Mouse (Mus musculus) hindbrain, embryonic 13.5 days (tissue): ENCODE measurements at regions not wholly inside any gene's neighbourhood (a gene's known extent, or its start where the extent isn't known, plus 50 kb on each side); places are given as distances from the start of the nearest gene placed in this dataset.

Source experiments
- ATAC-seq: fragments of 200-750 bp; cut with Nextera tagmentation; 2 replicates; pipeline ENCODE4 v1.8.0; 2017; ENCODE audit warnings: moderate TSS enrichment; ENCODE audit not compliant: low FRiP score
- H3K27ac ChIP-seq: fragments of 300-500 bp; sonication (generic); 2 replicates; pipeline ENCODE4 v1.5.1; 2015; ENCODE audit warnings: inconsistent platforms, mild to moderate bottlenecking, moderate library complexity
- H3K27me3 ChIP-seq: fragments of 300-500 bp; sonication (generic); 2 replicates; pipeline ENCODE4 v1.6.1; 2015; ENCODE audit warnings: mild to moderate bottlenecking, inconsistent platforms
- H3K36me3 ChIP-seq: fragments of 300-500 bp; sonication (generic); 2 replicates; pipeline ENCODE4 v1.6.1; 2015; ENCODE audit warnings: mild to moderate bottlenecking, inconsistent platforms
- H3K4me1 ChIP-seq: fragments of 300-500 bp; sonication (generic); replicated peaks from 2 replicates; pipeline ENCODE4 v1.6.1; 2015; ENCODE audit warnings: inconsistent platforms
- H3K4me2 ChIP-seq: fragments of 300-500 bp; sonication (generic); 2 replicates; pipeline ENCODE4 v1.6.1; 2015; ENCODE audit warnings: inconsistent platforms, mild to moderate bottlenecking, moderate library complexity
- H3K4me3 ChIP-seq: fragments of 300-500 bp; sonication (generic); 2 replicates; pipeline ENCODE4 v1.5.1; 2015; ENCODE audit warnings: mild to moderate bottlenecking, inconsistent platforms
- H3K9ac ChIP-seq: fragments of 300-500 bp; sonication (generic); 2 replicates; pipeline ENCODE4 v1.6.1; 2015; ENCODE audit warnings: mild to moderate bottlenecking, inconsistent platforms
- H3K9me3 ChIP-seq: fragments of 300-500 bp; sonication (generic); 2 replicates; pipeline ENCODE4 v1.6.1; 2016; ENCODE audit warnings: inconsistent platforms
- WGBS: fragments of 180-500 bp; shearing (Covaris S2); methylation state at CpG from one replicate; pipeline ENCODE4 v1.1.7; 2015; 5-methylcytosine and 5-hydroxymethylcytosine counted together

DNA sequence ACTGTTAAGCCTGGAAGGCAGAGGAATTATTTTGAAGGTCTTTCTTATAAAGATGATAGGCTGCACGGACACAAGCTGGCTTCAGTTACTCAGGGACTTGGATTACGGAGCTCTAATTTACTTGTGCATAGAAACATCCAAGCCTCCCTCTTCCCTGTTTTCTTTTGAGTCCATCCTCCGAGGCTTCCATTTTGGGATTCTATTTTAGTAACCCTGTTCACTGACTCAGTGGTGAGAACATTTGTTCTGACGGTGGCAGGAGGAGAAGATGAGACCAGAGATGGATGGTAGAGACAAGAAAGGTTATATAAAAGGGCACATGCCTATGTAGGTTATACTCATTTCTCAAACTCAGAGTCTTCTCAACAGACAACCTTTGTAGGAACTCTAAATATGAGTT lies 445.4 kb downstream of the Adam3 start:
- H3K9me3 ChIP-seq: no peaks in the 10 kb centered on the region
- no peak for ATAC-seq
- H3K4me1 ChIP-seq: no peaks in the 10 kb centered on the region
- no peak overlapping the region for H3K27ac ChIP-seq
- H3K4me3 ChIP-seq: no peak overlapping the region
- no peaks in the 10 kb centered on the region for H3K36me3 ChIP-seq
- H3K4me2 ChIP-seq: no peak overlapping the region
- H3K27me3 ChIP-seq: no peaks in the 10 kb centered on the region
- H3K9ac ChIP-seq: no peak overlapping the region
- 93% methylated on average over 4 of the region's 4 CpGs for WGBS

GRCm38 (mm10) chr8:24278391-24278790 lies 447.3 kb downstream of the Adam3 start:
- no peak overlapping the region for H3K27ac ChIP-seq
- no peaks in the 10 kb centered on the region for H3K36me3 ChIP-seq
- ATAC-seq: no peak
- 86% methylated on average over 8 of the region's 8 CpGs for WGBS
- no peaks in the 10 kb centered on the region for H3K27me3 ChIP-seq
- no peaks in the 10 kb centered on the region for H3K4me1 ChIP-seq
- H3K4me2 ChIP-seq: no peak overlapping the region
- no peak overlapping the region for H3K4me3 ChIP-seq
- H3K9me3 ChIP-seq: no peaks in the 10 kb centered on the region
- H3K9ac ChIP-seq: no peak overlapping the region

DNA sequence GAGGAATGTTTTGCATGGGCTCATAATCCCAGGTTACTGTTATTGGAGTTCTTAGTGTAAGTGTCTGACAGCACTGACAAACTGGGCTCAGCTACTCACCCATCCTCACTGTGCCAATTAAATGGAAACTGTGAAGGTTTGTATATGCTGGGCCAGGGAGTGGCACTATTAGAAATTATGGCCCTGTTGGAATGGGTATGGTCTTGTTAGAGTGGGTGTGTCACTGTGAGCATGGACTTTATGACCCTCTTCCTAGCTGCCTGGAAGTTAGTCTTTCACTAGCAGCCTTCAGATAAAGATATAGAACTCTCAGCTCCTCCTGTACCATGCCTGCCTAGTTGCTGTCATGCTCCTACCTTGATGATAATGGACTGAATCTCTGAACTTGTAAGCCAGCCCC lies 464.3 kb downstream of the Adam3 start:
- Histone ChIP-seq H3K9ac (no peak overlapping the region), H3K4me2 (no peak overlapping the region), H3K9me3 (no peaks in the 10 kb centered on the region), H3K27me3 (no peaks in the 10 kb centered on the region), H3K27ac (no peak overlapping the region), H3K36me3 (no peaks in the 10 kb centered on the region), H3K4me3 (no peak overlapping the region), H3K4me1 (no peaks in the 10 kb centered on the region)
- ATAC-seq: no peak

GRCm38 (mm10) chr8:24258622-24259021 lies 467.0 kb downstream of the Adam3 start:
- Histone ChIP-seq H3K4me3 (no peak overlapping the region), H3K9ac (no peak overlapping the region), H3K27ac (no peak overlapping the region), H3K9me3 (no peaks in the 10 kb centered on the region), H3K4me2 (no peak overlapping the region), H3K27me3 (no peaks in the 10 kb centered on the region), H3K4me1 (no peaks in the 10 kb centered on the region), H3K36me3 (no peaks in the 10 kb centered on the region)
- no peak for ATAC-seq
- 88% methylated on average over 3 of the region's 3 CpGs for WGBS

GRCm38 (mm10) chr8:24242211-24242610 lies 483.4 kb downstream of the Adam3 start:
- no peak for ATAC-seq
- Histone ChIP-seq H3K36me3 (no peaks in the 10 kb centered on the region), H3K9ac (no peak overlapping the region), H3K4me3 (no peak overlapping the region), H3K4me2 (no peak overlapping the region), H3K9me3 (peaks cover 4% of the 10 kb centered on the region; the same call in 1 of the 2 replicates), H3K27me3 (no peaks in the 10 kb centered on the region), H3K4me1 (no peaks in the 10 kb centered on the region), H3K27ac (no peak overlapping the region)
- WGBS: 70% methylated on average over 6 of the region's 6 CpGs

- Histone ChIP-seq H3K4me3 (no peak overlapping the region), H3K9ac (no peak overlapping the region), H3K4me1 (no peaks in the 10 kb centered on the region), H3K9me3 (peaks cover 4% of the 10 kb centered on the region; the same call in 1 of the 2 replicates), H3K36me3 (no peaks in the 10 kb centered on the region), H3K27me3 (no peaks in the 10 kb centered on the region), H3K27ac (no peak overlapping the region), H3K4me2 (no peak overlapping the region)
- 84% methylated on average over 7 of the region's 7 CpGs for WGBS
- ATAC-seq: no peak
Observed at GRCm38 (mm10) chr8:24240211-24240983, 485.3 kb downstream of the Adam3 start.

- Histone ChIP-seq H3K36me3 (no peaks in the 10 kb centered on the region), H3K4me3 (no peak overlapping the region), H3K27me3 (no peaks in the 10 kb centered on the region), H3K9me3 (no peaks in the 10 kb centered on the region), H3K4me1 (no peaks in the 10 kb centered on the region), H3K27ac (no peak overlapping the region), H3K9ac (no peak overlapping the region), H3K4me2 (no peak overlapping the region)
- ATAC-seq: no peak
- WGBS: 87% methylated on average over 7 of the region's 7 CpGs
Observed at GRCm38 (mm10) chr8:24234981-24235380, 490.7 kb downstream of the Adam3 start.

- Histone ChIP-seq H3K36me3 (no peaks in the 10 kb centered on the region), H3K27ac (no peak overlapping the region), H3K4me1 (no peaks in the 10 kb centered on the region), H3K27me3 (no peaks in the 10 kb centered on the region), H3K9me3 (no peaks in the 10 kb centered on the region), H3K4me2 (no peak overlapping the region), H3K9ac (no peak overlapping the region), H3K4me3 (no peak overlapping the region)
- no peak for ATAC-seq
- WGBS: 48% methylated on average over 1 of the region's 1 CpGs
Observed at GRCm38 (mm10) chr8:24228148-24228547, 497.5 kb downstream of the Adam3 start.

GRCm38 (mm10) chr8:24227331-24228072 lies 498.1 kb downstream of the Adam3 start:
- no peak for ATAC-seq
- H3K9ac ChIP-seq: no peak overlapping the region
- H3K4me1 ChIP-seq: no peaks in the 10 kb centered on the region
- H3K9me3 ChIP-seq: no peaks in the 10 kb centered on the region
- H3K4me3 ChIP-seq: no peak overlapping the region
- no peaks in the 10 kb centered on the region for H3K36me3 ChIP-seq
- WGBS: 72% methylated on average over 5 of the region's 5 CpGs
- no peak overlapping the region for H3K4me2 ChIP-seq
- H3K27ac ChIP-seq: no peak overlapping the region
- no peaks in the 10 kb centered on the region for H3K27me3 ChIP-seq

DNA sequence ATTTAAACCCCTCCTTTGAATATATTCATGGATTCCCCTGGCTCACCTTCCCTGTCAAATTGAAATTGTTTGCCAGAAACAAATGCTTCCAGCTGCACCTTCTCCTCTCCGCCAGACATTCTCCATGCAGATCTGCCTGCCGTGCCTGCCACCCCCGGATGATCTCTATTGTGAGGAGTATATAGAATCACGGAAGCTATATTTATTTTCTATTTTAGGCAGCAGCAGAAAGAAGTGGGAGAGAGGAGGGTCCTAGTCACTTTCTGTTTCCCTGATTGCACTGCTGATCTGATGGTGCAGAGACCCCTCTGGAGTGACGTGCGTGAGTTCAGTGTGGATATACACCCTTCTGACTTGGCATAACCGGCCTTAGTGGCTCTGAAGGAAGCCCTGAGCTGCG lies 505.4 kb downstream of the Adam3 start:
- Histone ChIP-seq H3K9ac (no peak overlapping the region), H3K9me3 (no peaks in the 10 kb centered on the region), H3K27ac (peak overlapping the region; percentile 66; the same call in 1 of the 2 replicates), H3K4me3 (no peak overlapping the region), H3K36me3 (no peaks in the 10 kb centered on the region), H3K27me3 (no peaks in the 10 kb centered on the region), H3K4me1 (no peaks in the 10 kb centered on the region), H3K4me2 (no peak overlapping the region)
- WGBS: 71% methylated on average over 8 of the region's 8 CpGs
- no peak for ATAC-seq

GRCm38 (mm10) chr8:24216655-24217054 lies 509.0 kb downstream of the Adam3 start:
- Histone ChIP-seq H3K4me3 (no peak overlapping the region), H3K36me3 (no peaks in the 10 kb centered on the region), H3K4me1 (no peaks in the 10 kb centered on the region), H3K27ac (no peak overlapping the region), H3K9me3 (no peaks in the 10 kb centered on the region), H3K4me2 (no peak overlapping the region), H3K9ac (no peak overlapping the region), H3K27me3 (no peaks in the 10 kb centered on the region)
- WGBS: 96% methylated on average over 6 of the region's 6 CpGs
- no peak for ATAC-seq

- Histone ChIP-seq H3K27me3 (no peaks in the 10 kb centered on the region), H3K4me1 (no peaks in the 10 kb centered on the region), H3K4me2 (no peak overlapping the region), H3K27ac (no peak overlapping the region), H3K9me3 (no peaks in the 10 kb centered on the region), H3K9ac (no peak overlapping the region), H3K4me3 (no peak overlapping the region), H3K36me3 (no peaks in the 10 kb centered on the region)
- 79% methylated on average over 9 of the region's 9 CpGs for WGBS
- ATAC-seq: no peak
Observed at GRCm38 (mm10) chr8:24215510-24216138, 510.0 kb downstream of the Adam3 start.
